Mouse (Mus musculus): ENCODE data around the gene Ftl1.

DNA sequence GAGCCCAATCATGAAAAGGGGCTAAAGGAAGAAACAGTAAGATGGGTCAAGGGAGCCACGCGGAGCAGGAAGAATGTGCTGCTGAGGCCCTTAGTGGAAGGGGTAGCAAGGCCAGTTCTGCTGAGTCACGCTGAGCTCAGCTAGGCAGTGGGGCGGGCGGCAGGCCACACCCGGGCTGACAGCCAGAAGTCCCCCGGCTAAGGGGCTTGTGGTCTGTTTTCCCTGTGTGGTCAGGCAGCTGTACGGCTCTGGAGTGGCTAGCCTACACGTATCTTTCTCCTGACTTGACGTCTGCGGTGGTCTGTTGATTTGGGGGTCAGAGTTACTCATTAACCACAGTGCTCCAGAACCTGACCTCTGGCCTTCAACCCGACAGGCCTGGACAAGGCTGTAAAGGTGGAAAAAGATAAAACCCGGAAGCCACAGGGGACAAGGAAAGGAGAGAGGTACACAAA lies 1.2 kb upstream of the Ftl1 start:
- TF ChIP-seq POLR2A (IDR thresholded peaks at IDR 0.05; ENCODE audit: insufficient read depth, low read depth, low read length) (no peak; the same call in 1 of the 2 replicates), EP300 (IDR thresholded peaks at IDR 0.05; ENCODE audit: insufficient read depth, low read depth, low read length) (no peak)
